Mouse (Mus musculus): ENCODE measurements around the gene Wdr24. TPM values are rescaled to one million over a fixed set of nuclear protein-coding genes. Genes with fewer than 3 reads are reported as not detected.

Gene Wdr24
- polyA plus RNA-seq, 1 experiment, result 6.4 TPM

DNA sequence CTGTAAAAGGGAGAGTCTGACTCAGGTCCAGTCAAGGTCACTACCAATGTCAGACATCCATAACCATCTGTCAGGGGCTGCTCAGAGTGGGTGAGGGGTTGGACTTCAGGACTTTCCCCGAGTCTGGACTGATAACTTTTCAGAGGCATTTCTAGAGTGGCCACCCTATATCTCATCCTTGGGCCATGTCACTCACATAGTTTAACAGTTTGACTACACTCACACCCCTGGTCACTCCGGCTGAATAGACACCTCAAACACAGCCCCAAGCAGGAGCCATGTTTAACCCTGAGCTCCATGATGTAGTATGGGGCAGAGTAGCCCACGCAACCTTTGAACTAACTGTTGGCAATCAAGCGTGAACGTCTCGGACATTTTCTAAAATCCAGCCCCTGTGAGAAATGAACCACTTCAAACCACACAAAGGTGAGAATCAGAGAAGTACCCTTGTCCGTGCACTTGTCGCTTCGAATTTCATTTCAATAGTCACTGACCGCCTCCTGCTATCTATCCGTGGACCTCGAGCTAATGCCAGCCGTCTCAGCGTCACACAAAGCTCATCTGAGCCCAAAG, 50.8 kb downstream of the Wdr24 start:
- Histone ChIP-seq H3K9me3 (no peaks in the 10 kb centered on the region), H3K4me1 (peaks cover 53% of the 10 kb centered on the region), H3K4me3 (replicated peaks) (peak overlapping the region; percentile 100), H3K36me3 (replicated peaks; ENCODE audit: low read length) (peaks cover 23% of the 10 kb centered on the region), H3K27me3 (replicated peaks) (no peaks in the 10 kb centered on the region)
- TF ChIP-seq GATA1 (IDR thresholded peaks at IDR 0.05; ENCODE audit: borderline replicate concordance, low read length) (no peak), FLI1 (IDR thresholded peaks at IDR 0.05; ENCODE audit: low read length) (no peak)

GRCm38 (mm10) chr17:25874721-25875170, 51.3 kb downstream of the Wdr24 start, which contains the start of gene Mettl26:
Gene Mettl26, plus strand, starts transcription at chr17:25875074.
- Histone ChIP-seq H3K4me1 (peaks cover 55% of the 10 kb centered on the region), H3K27me3 (replicated peaks) (no peaks in the 10 kb centered on the region), H3K36me3 (replicated peaks; ENCODE audit: low read length) (peaks cover 28% of the 10 kb centered on the region), H3K9me3 (no peaks in the 10 kb centered on the region), H3K4me3 (replicated peaks) (peak within 1 kb of the TSS; percentile 100)
- TF ChIP-seq FLI1 (IDR thresholded peaks at IDR 0.05; ENCODE audit: low read length) (no peak), GATA1 (IDR thresholded peaks at IDR 0.05; ENCODE audit: borderline replicate concordance, low read length) (no peak)

- TF ChIP-seq FLI1 (IDR thresholded peaks at IDR 0.05; ENCODE audit: low read length) (no peak), GATA1 (IDR thresholded peaks at IDR 0.05; ENCODE audit: borderline replicate concordance, low read length) (no peak)
- peak overlapping the region; percentile 100 for H3K4me3 ChIP-seq (replicated peaks)
These were observed 52.0 kb downstream of the Wdr24 start for GRCm38 (mm10) chr17:25875171-25876136.

GRCm38 (mm10) chr17:25876347-25876915, 53.0 kb downstream of the Wdr24 start:
- Histone ChIP-seq H3K9me3 (no peaks in the 10 kb centered on the region), H3K36me3 (replicated peaks; ENCODE audit: low read length) (peaks cover 45% of the 10 kb centered on the region), H3K4me1 (peaks cover 62% of the 10 kb centered on the region), H3K27me3 (replicated peaks) (no peaks in the 10 kb centered on the region), H3K4me3 (replicated peaks) (peak overlapping the region; percentile 100)
- TF ChIP-seq FLI1 (IDR thresholded peaks at IDR 0.05; ENCODE audit: low read length), result no peak
- no peak for TF ChIP-seq GATA1 (IDR thresholded peaks at IDR 0.05; ENCODE audit: borderline replicate concordance, low read length)

More at GRCm38 (mm10) chr17:25875171-25876136, 52.0 kb downstream of the Wdr24 start:
- H3K27me3 ChIP-seq (replicated peaks), result no peaks in the 10 kb centered on the region
- H3K4me1 ChIP-seq, result peaks cover 55% of the 10 kb centered on the region
- peaks cover 35% of the 10 kb centered on the region for H3K36me3 ChIP-seq (replicated peaks; ENCODE audit: low read length)
- H3K9me3 ChIP-seq, result no peaks in the 10 kb centered on the region

GRCm38 (mm10) chr17:25877025-25877424, 53.6 kb downstream of the Wdr24 start:
- no peak for TF ChIP-seq GATA1 (IDR thresholded peaks at IDR 0.05; ENCODE audit: borderline replicate concordance, low read length)
- no peak for TF ChIP-seq FLI1 (IDR thresholded peaks at IDR 0.05; ENCODE audit: low read length)
- H3K36me3 ChIP-seq (replicated peaks; ENCODE audit: low read length), result peaks cover 51% of the 10 kb centered on the region
- H3K4me3 ChIP-seq (replicated peaks), result no peak overlapping the region

GRCm38 (mm10) chr17:25877741-25878610, 54.5 kb downstream of the Wdr24 start:
- no peaks in the 10 kb centered on the region for H3K27me3 ChIP-seq (replicated peaks)
- TF ChIP-seq GATA1 (IDR thresholded peaks at IDR 0.05; ENCODE audit: borderline replicate concordance, low read length) (no peak), FLI1 (IDR thresholded peaks at IDR 0.05; ENCODE audit: low read length) (no peak)
- peak overlapping the region; percentile 9 for H3K4me3 ChIP-seq (replicated peaks)
- H3K36me3 ChIP-seq (replicated peaks; ENCODE audit: low read length), result peaks cover 60% of the 10 kb centered on the region
- H3K9me3 ChIP-seq, result no peaks in the 10 kb centered on the region
- peaks cover 53% of the 10 kb centered on the region for H3K4me1 ChIP-seq

More at GRCm38 (mm10) chr17:25877025-25877424, 53.6 kb downstream of the Wdr24 start:
- H3K9me3 ChIP-seq, result no peaks in the 10 kb centered on the region
- peaks cover 57% of the 10 kb centered on the region for H3K4me1 ChIP-seq
- H3K27me3 ChIP-seq (replicated peaks), result no peaks in the 10 kb centered on the region

Other genes starting within 250 kb of the Wdr24 start
- gene Lmf1, start 244.5 kb upstream of the Wdr24 start, polyA plus RNA-seq (2012; ENCODE audit: insufficient read depth, low replicate concordance), result 17.8 and 34.8 TPM in 2 replicates
- gene Gng13, start 106.5 kb upstream of the Wdr24 start, polyA plus RNA-seq (2012; ENCODE audit: insufficient read depth, low replicate concordance), result not detected in 2 replicates
- 4.6 and 30.7 TPM in 2 replicates for gene Chtf18, start 96.2 kb upstream of the Wdr24 start, polyA plus RNA-seq (2012; ENCODE audit: insufficient read depth, low replicate concordance)
- gene Rpusd1, start 96.0 kb upstream of the Wdr24 start, polyA plus RNA-seq (2012; ENCODE audit: insufficient read depth, low replicate concordance), result 27.9 and 63.5 TPM in 2 replicates
- gene Mslnl, start 87.6 kb upstream of the Wdr24 start, polyA plus RNA-seq (2012; ENCODE audit: insufficient read depth, low replicate concordance), result 1.1 TPM in 1 of 2 replicates, not detected in the other
- not detected in 2 replicates for gene Msln, start 69.2 kb upstream of the Wdr24 start, polyA plus RNA-seq (2012; ENCODE audit: insufficient read depth, low replicate concordance)
- gene Narfl, start 49.9 kb upstream of the Wdr24 start, polyA plus RNA-seq (2012; ENCODE audit: insufficient read depth, low replicate concordance), result 5.5 and 12.7 TPM in 2 replicates
- gene Haghl, start 38.0 kb upstream of the Wdr24 start, polyA plus RNA-seq (2012; ENCODE audit: insufficient read depth, low replicate concordance), result 14.8 and 29.7 TPM in 2 replicates
- gene Ccdc78, start 37.0 kb upstream of the Wdr24 start, polyA plus RNA-seq (2012; ENCODE audit: insufficient read depth, low replicate concordance), result not detected in 2 replicates
- 17.4 and 23.4 TPM in 2 replicates for gene Fam173a, start 30.7 kb upstream of the Wdr24 start, polyA plus RNA-seq (2012; ENCODE audit: insufficient read depth, low replicate concordance)
- not detected in 2 replicates for gene AC134908.4, start 28.0 kb upstream of the Wdr24 start, polyA plus RNA-seq (2012; ENCODE audit: insufficient read depth, low replicate concordance)
- 59.9 and 91.1 TPM in 2 replicates for gene Metrn, start 26.5 kb upstream of the Wdr24 start, polyA plus RNA-seq (2012; ENCODE audit: insufficient read depth, low replicate concordance)
- gene Fbxl16, start 14.5 kb upstream of the Wdr24 start, polyA plus RNA-seq (2012; ENCODE audit: insufficient read depth, low replicate concordance), result 0.15 TPM in 1 of 2 replicates, not detected in the other
- 2.4 and 7.8 TPM in 2 replicates for gene Jmjd8, start 5.2 kb downstream of the Wdr24 start, polyA plus RNA-seq (2012; ENCODE audit: insufficient read depth, low replicate concordance)
- 34.5 and 115 TPM in 2 replicates for gene Stub1, start 9.8 kb downstream of the Wdr24 start, polyA plus RNA-seq (2012; ENCODE audit: insufficient read depth, low replicate concordance)
- 2.9 and 3.8 TPM in 2 replicates for gene Rhbdl1, start 13.7 kb downstream of the Wdr24 start, polyA plus RNA-seq (2012; ENCODE audit: insufficient read depth, low replicate concordance)
- gene Gm20683, start 18.1 kb downstream of the Wdr24 start, polyA plus RNA-seq (2012; ENCODE audit: insufficient read depth, low replicate concordance), result 3.0 and 5.2 TPM in 2 replicates
- gene Rhot2, start 21.2 kb downstream of the Wdr24 start, polyA plus RNA-seq (2012; ENCODE audit: insufficient read depth, low replicate concordance), result 59.4 and 75.2 TPM in 2 replicates
- gene Wdr90, start 37.9 kb downstream of the Wdr24 start, polyA plus RNA-seq (2012; ENCODE audit: insufficient read depth, low replicate concordance), result 6.0 and 10.1 TPM in 2 replicates
- gene Mcrip2, start 45.1 kb downstream of the Wdr24 start, polyA plus RNA-seq (2012; ENCODE audit: insufficient read depth, low replicate concordance), result 77.6 and 205 TPM in 2 replicates
- gene Mettl26, start 51.4 kb downstream of the Wdr24 start, polyA plus RNA-seq (2012; ENCODE audit: insufficient read depth, low replicate concordance), result 22.6 and 23.9 TPM in 2 replicates
- 1.9 and 3.1 TPM in 2 replicates for gene Wfikkn1, start 57.2 kb downstream of the Wdr24 start, polyA plus RNA-seq (2012; ENCODE audit: insufficient read depth, low replicate concordance)
- gene Rab40c, start 96.1 kb downstream of the Wdr24 start, polyA plus RNA-seq (2012; ENCODE audit: insufficient read depth, low replicate concordance), result 8.8 and 24.8 TPM in 2 replicates
- 48.5 and 65.5 TPM in 2 replicates for gene Pigq, start 121.3 kb downstream of the Wdr24 start, polyA plus RNA-seq (2012; ENCODE audit: insufficient read depth, low replicate concordance)
- not detected in 2 replicates for gene Nhlrc4, start 121.3 kb downstream of the Wdr24 start, polyA plus RNA-seq (2012; ENCODE audit: insufficient read depth, low replicate concordance)
- gene A930017K11Rik, start 128.9 kb downstream of the Wdr24 start, polyA plus RNA-seq (2012; ENCODE audit: insufficient read depth, low replicate concordance), result not detected in 2 replicates
- gene Capn15, start 162.2 kb downstream of the Wdr24 start, polyA plus RNA-seq (2012; ENCODE audit: insufficient read depth, low replicate concordance), result 12.2 and 39.3 TPM in 2 replicates
- gene Rab11fip3, start 245.9 kb downstream of the Wdr24 start, polyA plus RNA-seq (2012; ENCODE audit: insufficient read depth, low replicate concordance), result 2.7 and 4.0 TPM in 2 replicates